27 mouse cellular contexts compared by ENCODE assay signal in the genomic region with DNA sequence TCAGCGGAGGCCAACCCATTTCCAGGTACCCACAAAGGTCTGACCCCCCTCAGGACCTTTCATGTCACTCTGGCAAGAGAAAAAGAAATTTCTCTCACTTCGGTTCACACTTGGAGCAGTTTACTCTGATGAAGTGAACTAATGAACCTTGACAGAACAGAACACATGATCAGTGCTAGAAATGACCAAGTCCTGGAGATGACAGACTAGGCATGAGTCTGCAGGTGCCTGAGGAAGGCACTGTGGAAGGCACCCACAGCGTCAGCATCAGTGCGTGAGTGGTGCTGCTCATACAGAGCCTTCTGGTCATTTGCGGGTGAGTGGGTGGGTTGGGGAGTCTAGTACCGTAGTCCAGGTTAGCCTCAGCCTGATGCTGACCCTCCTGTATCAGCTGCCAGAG.
"Had no signal": no experiment of that assay in that cellular context is flagged by ENCODE, and none has a peak within 500 bp of the region (broad histone marks: within the 10 kb centered on the region; RNA-seq: fewer than 3 reads in every experiment).

No protein-coding gene starts in this region.

- H3K9me3 ChIP-seq: heart, embryonic 12.5 days; hindbrain, embryonic 10.5 days; hindbrain, embryonic 12.5 days; intestine, embryonic 15.5 days; kidney, embryonic 15.5 days; limb, embryonic 10.5 days; limb, embryonic 12.5 days; liver, embryonic 13.5 days; liver, embryonic 15.5 days had no signal

- H3K27me3 ChIP-seq: heart, embryonic 12.5 days; hindbrain, embryonic 12.5 days; intestine, embryonic 15.5 days; kidney, embryonic 15.5 days; limb, embryonic 12.5 days; liver, embryonic 13.5 days; liver, embryonic 15.5 days had no signal

- H3K4me2 ChIP-seq: heart, embryonic 12.5 days; hindbrain, embryonic 12.5 days; hindbrain, embryonic 14.5 days; intestine, embryonic 15.5 days; kidney, embryonic 15.5 days; limb, embryonic 12.5 days; liver, embryonic 11.5 days; liver, embryonic 13.5 days; liver, embryonic 15.5 days had no signal

- H3K36me3 ChIP-seq: heart, embryonic 12.5 days; hindbrain, embryonic 10.5 days; hindbrain, embryonic 12.5 days; intestine, embryonic 15.5 days had no signal

- H3K4me1 ChIP-seq: hindbrain, embryonic 10.5 days; hindbrain, embryonic 12.5 days; limb, embryonic 10.5 days; limb, embryonic 12.5 days; liver, embryonic 13.5 days; liver, embryonic 15.5 days had no signal

- H3K4me3 ChIP-seq: gastrocnemius, adult 2 months; heart, embryonic 12.5 days; hindbrain, embryonic 10.5 days; hindbrain, embryonic 12.5 days; intestine, embryonic 15.5 days; kidney, embryonic 15.5 days; left cerebral cortex, adult 2 months; limb, embryonic 10.5 days; limb, embryonic 12.5 days; liver, embryonic 13.5 days; liver, embryonic 15.5 days had no signal

- H3K9ac ChIP-seq: heart, embryonic 12.5 days; hindbrain, embryonic 12.5 days; hindbrain, embryonic 14.5 days; intestine, embryonic 15.5 days; kidney, embryonic 15.5 days; limb, embryonic 12.5 days; liver, embryonic 13.5 days; liver, embryonic 15.5 days; liver, postnatal 0 days had no signal

- DNase-seq: gastrocnemius, adult 2 months; gastrocnemius, postnatal 10 days; gastrocnemius, postnatal 25 days; heart, postnatal 14 days; heart, postnatal 36 days; kidney, adult 18-20 months; kidney, adult 9 months; kidney, postnatal 25 days; kidney, postnatal 4 days; liver; liver, embryonic 13.5 days; liver, postnatal 0 days had no signal

- ATAC-seq: forebrain, embryonic 16.5 days; hindbrain, embryonic 16.5 days; inflammation-experienced regulatory T-cells, adult 6 months; liver, postnatal 0 days had no signal

- H3K27ac ChIP-seq: hindbrain, embryonic 10.5 days; hindbrain, embryonic 12.5 days; hindbrain, embryonic 14.5 days; intestine, embryonic 15.5 days; kidney, embryonic 15.5 days; kidney, postnatal 0 days; left cerebral cortex, adult 2 months; limb, embryonic 10.5 days; limb, embryonic 12.5 days; liver, embryonic 13.5 days; liver, embryonic 15.5 days had no signal
